Mouse (Mus musculus): Measurements from ENCODE around the gene Cherp.

Cherp gene

DNA sequence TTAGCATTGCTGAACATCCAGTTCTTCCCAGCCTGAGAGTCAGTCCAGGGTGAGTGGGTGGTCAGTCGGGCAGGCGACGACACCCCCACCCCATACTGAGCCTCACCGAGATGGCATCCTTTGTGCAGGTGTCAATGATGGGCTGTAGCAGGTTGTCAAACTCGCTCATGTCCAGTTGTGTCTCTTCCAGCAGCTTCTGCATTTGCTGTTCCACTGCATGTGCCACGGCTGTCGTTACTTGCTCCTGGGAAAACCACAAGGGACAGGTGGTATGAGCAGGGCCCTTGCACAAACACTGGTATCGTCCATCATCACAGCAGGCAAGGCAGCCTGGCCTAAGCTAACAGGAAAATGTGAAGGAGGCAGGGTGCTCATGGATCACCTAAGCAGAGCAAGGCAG, 5.0 kb downstream of the Cherp start:
- no peak for DNase-seq

DNA sequence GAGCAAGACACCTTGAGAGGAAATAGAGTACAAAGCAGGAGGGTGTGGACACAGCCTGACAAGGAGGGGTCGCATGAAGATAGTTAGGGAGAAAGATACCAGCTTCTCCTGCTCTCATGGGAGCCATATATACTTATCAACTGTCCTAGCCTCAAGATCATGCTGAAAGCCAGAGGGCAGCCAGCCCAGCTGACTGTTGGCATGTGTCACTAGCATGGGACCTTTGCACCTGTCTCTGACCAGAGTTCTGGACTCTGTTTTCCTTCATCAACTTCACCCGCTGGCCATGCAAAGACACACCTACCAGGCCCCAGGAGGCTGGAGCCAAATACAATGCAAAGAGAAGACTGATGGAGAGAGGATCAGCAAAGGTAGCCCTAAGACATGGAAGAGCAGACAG, 5.8 kb downstream of the Cherp start:
- no peak for DNase-seq

DNA sequence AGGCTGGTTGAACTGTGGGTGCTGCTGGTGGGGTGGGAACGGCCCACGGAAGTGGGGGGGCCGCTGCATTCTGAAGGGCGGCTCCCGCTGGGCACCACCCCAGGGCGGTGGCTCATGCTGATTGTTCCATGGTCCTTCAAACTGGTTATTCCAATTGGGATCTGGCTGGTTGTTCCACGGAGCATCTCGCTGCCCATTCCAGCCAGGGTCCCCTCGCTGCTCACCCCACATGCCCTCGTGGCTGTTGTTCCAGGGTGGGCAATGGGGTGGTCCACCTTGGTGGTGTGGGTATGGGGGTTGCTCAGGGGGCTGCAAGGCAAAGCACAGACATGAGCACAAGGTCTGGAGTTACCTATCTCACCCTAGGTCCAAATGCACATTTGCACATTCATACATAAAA, 10.8 kb downstream of the Cherp start:
- DNase-seq = no peak

DNA sequence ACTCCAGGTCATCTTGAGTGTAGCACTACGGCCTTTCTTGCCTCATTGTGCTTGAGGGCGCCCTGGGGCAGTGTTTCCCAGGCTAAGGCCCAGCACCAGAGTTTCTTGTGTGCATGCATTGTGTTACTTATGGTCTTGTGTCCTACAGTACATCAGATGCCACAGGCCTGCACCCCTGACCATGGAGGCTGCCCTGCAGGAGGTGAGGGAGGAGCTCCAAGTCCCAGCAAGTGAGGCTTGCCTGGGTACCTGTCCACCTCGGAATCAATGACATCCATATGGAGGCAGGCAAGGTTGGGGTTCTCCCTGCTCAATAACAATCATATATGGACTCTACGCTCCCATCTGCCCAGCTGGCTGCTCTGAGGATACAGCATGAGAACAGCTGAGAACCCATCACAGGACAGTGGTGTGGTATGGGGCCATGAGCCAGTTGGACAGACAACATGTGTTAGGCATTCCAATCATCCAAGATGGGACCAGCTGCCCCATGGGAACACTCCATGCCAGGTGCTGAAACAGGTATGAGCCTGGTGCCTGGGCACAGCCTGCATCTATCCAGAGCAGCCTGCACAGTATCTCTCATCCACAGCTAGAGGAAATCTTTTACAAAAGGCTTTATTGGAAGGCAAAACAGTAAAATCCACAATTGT, 15.0 kb downstream of the Cherp start:
- DNase-seq = no peak

DNA sequence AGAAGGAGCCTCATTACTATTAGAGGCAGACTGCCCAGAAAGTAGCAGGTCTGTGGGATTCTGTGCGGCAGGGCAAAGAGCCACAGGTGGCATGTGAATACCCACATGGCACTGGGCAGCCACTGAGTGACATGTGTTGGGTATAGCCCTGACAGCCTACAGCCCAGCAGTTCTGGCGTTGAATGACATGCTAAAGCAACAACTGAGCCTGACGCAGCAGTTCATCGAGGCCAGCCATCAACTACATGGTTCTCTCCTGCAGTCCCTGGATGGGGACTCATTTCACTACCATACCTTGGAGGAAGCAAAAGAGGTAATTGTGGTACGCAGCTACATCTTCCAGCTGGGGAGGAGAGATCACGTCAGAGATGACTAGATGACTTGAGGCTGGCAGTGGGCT, 16.6 kb downstream of the Cherp start:
- no peak for DNase-seq

DNA sequence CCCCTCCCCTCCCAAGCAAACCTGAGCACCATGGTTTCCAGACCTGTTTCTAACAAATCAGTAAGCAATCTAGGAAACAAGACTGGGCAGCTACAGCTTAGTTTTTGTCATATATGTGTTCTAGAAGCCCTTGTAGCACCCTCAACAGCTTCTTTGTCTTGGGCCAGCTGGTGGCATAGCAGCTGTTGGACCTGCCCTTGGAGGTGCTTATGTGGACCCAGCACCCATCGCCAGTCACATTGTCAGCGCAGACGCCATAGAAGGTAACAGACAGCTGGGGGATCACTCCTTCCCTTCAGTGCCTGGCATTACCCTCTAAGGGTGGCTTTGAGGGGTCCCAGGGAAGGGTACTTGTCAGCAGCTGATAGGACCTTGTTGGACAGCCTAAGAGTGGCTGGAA, 17.2 kb downstream of the Cherp start:
- no peak for DNase-seq

DNA sequence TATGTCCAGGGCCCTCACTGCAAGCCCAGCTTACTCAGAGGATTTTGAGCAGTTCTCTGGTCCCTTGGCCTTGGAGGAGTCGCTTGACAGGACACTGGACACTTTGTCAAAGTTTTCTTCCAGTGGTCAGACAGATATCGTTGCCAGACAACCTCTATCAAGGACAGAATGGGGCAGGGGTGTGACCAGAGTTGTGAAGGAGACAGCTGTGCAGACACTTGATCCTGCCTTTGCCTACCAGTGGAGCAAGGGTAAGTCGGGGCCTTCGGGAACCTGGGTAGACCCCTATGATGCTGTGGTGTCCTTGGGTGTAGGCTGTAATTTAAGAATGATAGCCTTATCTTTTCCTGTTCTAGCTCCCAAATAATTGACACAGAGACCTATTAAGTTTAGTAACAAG, 19.7 kb downstream of the Cherp start:
- DNase-seq = no peak

DNA sequence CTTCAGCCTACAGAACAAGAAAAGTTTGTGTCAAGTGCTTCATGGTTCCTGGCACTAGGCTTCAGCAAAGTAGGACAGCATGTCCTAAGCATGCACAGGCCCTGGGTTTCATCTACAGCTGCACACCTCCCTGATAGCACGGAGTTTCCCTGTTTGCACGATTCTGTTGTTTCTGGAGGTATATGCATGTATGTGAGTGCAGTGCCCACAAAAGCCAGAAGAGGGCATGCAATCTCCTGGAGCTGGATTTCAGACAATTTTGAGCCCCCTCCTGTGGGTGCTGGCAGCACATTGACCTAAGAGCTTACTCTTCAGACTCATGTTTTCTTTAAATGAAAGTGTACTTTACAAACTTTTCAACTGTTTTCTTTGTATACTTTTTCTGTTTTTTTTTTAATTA, 21.1 kb downstream of the Cherp start:
- no peak for DNase-seq

DNA sequence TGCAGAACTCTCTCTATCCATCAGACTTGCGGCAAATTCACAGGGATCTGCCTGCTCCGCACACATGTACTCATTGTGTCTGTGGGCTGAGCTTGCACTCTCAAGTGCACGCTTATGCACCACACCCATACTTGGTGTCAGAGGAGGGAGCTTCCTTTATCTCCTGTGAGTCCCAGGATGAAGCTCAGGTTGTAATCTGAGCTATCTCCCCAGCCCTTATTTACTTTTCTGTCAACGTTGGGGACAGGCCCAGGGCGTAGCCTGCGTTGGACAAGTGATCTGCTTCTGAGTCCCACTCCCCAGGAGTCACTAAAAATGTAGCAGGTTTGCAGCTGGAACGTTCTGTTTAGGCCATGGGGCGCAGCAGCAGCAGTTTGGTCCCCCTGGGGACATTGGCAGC, 23.5 kb downstream of the Cherp start:
- no peak for DNase-seq

DNA sequence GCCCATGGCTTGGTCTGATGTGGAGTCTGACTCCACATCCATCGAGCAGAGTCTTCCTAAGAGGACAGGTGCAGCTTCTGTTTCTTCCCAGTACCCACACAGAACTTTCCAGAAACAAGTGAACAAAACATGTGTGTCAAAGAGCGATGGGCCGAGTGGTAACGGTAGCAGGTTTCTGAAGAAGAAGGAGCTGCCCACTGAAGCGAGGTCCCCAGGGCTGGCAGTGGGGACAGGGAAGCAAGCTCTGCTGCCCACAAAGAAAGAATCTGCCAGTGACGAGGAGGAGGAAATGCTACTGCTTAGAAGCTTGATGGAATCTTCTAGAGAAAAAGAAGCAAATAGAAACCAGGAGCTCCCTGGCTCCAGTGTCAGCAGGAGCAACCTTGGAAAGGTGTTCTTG, 30.0 kb downstream of the Cherp start:
- DNase-seq = no peak

DNA sequence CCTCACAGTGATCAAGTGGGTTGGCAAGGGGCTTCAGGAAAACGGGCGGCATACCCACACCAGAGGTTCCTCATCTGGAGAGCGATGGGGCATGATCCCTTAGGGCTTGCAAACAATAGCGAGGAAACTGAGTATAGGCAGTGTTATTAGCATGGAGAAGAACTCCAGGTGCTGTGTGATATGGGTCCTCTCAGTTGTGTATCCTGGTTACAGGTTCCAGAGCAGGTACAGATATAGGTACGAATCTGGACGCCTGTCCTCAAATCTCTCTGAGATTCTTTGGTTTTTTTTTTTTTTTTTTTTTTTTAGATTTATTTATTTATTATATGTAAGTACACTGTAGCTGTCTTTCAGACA, 31.1 kb downstream of the Cherp start:
- DNase-seq = no peak

DNA sequence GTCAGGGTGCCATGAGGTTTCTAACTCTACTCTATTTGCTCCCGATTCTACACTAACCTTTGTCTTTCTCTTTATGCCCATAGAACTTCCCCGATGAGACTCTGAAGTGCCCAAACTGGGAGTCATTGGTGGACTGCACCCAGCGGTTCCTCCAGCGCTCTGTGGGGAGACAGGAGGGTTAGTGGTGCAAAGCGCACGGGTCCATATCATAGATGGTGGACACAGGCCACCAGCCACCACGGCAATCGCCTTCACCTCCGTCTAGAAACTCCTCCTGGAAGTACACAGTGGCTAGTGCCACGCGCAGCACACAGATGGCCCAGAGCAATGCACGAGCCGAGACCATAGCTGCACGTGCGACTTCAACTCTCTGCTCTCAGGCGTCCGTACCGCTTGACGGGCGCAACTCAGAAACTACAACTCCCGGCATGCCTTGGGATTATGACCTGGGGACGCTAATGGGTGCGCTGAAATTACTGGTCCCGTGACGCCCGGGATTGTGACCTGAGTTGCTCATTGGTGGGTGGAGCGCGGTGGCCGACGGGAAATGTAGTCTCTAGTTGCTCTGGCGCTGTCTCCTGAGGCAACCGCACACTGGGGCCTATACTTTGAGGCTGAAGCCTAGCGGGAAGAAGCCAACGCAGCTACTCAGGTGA, 31.6 kb downstream of the Cherp start, which contains the start of the genes Calr3 and 1700030K09Rik:
TSS of gene Calr3 (minus strand) at position 533 of the 656 bp plus-strand sequence.
TSS of gene 1700030K09Rik (plus strand) at position 543 of the 656 bp plus-strand sequence.
- peak; percentile 99 for DNase-seq

DNA sequence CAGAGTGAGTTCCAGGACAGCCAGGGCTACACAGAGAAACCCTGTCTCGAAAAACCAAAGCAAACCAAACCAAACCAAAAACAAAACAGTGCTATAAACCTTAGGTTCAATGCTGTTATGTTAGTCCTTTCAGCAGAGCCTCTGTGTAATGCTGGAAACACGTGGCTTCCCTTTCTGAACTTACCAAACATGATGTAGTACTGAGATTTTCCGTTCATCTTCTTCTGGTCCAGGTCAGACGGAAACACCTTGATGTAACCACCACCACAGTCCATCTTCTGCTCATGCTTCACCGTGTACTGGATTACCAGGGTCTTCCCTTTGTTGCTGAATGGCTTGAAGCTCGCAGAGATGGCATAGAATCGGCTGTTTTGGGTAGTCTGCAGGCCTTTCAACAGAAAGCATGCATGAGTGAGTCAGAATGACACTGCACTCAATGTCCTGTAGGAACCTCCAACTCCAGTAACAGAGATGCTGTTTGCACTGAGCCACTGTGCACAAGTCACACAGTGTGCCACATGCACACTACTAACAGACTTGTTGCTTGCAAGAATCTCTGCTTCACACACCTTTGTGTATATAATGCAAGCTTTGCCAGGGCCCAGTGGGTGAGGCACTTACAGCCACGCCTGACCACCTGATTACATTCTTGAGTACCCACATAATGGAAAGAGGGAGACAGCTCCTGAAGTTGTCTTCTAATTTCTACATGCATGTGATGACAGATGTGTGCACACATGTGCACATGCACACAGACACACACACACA, 36.6 kb downstream of the Cherp start:
- DNase-seq = no peak

DNA sequence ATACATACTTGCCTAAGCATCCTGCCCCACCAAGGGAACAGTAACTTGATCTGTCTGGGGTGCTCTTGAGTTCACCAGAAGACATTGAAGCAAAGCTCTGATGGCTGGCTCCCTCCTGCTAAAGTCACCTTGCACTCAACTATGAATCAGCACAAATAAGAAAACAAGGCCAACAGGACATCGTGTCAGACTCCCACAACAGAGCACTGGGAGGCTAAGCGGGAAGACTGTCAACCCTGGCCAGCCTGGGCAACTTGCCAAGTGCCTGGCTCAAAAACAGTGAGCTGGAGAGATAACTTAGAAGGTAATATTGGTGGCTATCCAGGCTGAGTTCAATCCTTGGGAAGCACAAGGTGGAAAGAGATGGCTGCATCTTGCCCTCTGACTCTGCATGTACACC, 40.1 kb downstream of the Cherp start:
- DNase-seq = no peak

DNA sequence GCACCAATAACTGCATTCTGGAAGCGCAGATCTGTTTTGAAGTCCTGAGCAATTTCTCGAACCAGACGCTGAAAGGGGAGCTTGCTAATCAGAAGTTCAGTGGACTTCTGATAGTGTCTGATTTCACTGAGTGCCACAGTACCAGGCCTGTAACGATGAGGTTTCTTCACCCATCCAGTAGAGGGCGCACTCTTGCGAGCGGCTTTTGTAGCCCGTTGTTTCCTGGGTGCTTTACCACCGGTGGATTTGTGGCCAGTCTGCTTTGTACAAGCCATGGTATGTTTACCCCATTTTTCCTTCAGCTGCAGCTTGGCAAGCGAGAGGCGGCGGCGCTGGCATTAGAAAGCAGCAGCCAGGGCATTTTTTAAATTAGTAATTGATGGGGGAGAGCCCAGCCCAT, 45.4 kb downstream of the Cherp start:
- DNase-seq = no peak

DNA sequence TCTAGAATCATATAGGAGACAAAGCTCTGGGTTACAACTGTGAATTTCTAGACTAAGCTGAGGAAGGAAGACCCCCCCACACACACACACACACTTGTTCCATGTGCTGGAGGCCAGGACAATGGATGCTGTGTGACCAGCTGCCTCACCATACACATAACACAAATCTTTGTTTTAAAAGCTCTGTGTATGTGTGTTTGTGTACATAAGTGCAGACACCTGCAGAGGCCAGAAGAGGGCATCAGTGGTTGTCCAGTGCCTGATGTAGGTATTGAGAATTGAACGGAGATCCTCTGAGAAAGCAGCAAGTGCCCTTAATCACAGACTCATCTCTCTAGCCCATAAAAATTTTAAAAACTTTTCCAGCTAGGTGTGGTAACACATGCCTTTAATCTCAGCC, 52.1 kb downstream of the Cherp start:
- no peak for DNase-seq

DNA sequence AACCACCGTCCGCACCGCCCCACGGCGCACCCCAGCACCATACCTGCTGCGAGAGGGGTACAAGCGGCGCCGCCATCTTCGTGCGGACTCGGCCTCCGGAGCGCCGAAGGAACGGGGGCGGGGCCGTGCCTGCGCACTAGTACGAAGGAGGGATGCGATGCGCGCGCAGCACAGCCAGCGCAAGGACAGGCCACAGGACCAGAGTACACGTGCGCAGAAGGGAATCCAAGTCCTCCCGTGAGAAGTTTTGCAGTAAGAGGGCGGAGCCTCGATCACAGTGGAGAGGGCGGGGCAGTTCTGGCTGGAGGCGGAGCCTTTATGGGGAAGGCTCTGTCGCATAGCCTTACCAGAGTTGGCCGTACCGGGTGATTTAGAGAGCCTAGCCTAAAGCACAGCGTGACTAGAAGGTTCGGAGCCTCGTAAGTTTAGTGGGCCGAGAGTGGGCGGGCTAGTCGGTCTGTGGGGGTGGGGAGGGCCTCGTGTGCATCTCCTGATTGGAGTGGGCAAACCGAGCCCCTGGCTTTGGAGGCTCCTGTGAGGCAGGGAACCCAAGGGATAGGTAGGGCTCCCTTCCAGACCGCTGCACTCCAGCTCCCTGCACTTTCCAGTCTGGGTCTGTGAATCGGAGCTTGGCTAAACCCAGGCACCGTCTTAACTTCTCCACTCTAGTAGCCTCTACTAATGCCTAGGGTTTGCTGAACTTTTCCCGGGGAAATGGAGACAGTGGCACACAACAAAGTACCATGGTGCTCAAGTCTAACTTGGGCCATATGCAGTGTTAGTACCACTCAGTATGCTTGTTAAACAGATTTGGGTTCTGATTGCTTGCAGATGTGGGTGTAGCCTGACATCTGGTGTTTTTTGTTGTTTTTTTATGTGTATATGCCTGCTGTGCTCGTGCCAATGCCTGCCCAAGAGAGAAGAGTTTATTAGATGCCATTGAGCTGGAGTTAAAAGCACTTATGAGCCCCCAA, 53.4 kb downstream of the Cherp start, which contains the start of gene Eps15l1:
TSS of gene Eps15l1 (minus strand) at position 99 of the 974 bp plus-strand sequence.
- DNase-seq = peak; percentile 100

DNA sequence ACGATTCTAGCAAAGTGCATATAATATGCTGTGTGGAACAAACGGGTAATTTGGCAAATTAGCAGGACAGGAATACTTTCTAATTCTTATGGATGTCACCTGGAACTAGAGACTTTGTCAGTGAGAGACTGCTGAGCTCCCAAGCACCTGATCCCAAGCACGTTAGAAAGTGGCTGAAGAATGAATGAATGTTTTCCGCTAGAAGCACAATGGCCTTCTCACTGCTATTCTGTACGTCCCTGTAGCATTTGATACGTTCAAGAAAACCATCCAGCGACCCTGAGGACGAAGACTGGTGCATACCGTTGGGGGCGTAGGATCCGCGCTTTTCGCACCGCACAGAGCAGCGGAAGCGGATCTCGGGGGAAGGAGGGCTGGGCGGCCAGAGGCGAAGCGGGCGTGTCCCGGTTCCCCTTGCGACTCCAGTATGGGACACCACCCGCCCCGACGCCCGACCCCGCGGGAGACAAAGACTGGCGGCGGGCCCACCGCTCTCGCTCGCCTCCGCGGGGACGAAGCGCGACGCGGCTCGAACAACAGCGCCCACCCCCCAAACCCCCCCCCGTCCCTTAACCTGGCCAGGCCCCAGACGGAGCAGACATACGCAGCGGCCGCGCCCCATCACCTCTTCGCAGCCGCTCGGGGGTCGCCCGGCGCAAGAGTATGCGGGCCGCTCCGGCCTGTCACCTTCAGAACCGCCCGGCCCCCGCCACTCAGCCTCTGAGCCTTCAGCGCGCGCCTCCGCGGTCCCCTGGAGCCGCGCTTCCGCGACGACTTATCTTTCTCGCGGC, 54.3 kb downstream of the Cherp start:
- DNase-seq = peak; percentile 54

DNA sequence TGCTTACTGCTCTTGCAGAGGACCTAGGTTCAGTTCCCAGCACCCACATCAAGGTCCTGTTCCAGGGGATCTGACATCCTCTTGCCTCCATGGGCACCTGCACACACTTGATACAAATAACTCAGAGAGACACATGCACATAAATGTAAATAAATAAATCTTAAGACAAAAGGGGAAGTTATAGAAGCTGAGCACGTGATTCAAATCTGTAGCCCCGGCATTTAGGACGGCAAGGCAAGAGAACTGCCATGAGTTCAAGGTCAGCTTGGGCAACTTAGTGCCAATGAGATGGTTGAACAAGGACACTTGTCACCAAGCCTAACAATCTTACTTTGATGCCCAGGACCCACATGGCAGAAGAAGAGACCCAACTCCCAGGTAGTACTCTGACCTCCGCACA, 57.0 kb downstream of the Cherp start:
- no peak for DNase-seq

DNA sequence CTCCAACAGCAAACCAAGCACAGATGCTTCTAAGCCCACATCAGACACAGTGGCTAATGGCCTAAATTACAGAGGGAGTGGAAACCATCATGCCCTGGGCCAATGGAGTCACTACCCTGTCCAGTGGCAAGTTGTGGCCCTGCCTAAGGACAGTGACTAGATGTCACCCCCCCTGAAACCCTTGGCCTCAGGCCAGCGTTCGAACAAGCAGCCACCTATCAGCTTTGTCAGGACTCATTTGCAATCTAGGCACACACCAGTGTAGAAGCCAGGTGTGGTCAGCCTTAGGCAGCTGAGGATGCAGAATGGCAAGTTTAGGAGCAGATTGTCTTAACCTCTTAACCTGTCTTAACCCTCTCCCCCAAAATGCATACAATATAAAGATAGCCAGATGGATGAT, 59.8 kb downstream of the Cherp start:
- DNase-seq = no peak

DNA sequence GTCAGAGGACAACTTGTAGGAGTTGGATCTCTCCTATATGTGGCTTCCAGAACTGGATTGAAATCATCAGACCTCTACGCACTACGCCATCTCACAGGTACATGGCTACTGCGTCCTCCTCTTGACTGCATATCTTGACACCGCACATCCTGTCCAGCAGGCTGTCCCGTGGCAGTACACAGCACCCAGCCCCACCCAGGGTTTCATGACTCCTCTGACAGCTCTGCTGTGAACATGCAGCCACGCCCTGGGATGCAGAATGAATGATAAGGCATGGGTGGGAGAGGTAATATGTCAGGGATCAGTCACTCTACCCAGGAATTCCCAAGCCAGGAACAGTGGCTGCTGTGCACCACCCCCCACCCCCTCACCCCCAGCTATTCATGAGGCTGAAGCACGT, 61.2 kb downstream of the Cherp start:
- no peak for DNase-seq
